Mouse (Mus musculus) kidney, postnatal 25 days (tissue): ENCODE data around the gene Haspin.
A peak's percentile ranks its signal among the peaks of the same experiment; 100 is the strongest.

Experiments
- DNase-seq, 2 experiments: peaks; one replicate each; pipeline ENCODE4 v3.0.0; 2021; ENCODE audit warnings: mixed read lengths in 2 of 2

Gene Haspin

DNA sequence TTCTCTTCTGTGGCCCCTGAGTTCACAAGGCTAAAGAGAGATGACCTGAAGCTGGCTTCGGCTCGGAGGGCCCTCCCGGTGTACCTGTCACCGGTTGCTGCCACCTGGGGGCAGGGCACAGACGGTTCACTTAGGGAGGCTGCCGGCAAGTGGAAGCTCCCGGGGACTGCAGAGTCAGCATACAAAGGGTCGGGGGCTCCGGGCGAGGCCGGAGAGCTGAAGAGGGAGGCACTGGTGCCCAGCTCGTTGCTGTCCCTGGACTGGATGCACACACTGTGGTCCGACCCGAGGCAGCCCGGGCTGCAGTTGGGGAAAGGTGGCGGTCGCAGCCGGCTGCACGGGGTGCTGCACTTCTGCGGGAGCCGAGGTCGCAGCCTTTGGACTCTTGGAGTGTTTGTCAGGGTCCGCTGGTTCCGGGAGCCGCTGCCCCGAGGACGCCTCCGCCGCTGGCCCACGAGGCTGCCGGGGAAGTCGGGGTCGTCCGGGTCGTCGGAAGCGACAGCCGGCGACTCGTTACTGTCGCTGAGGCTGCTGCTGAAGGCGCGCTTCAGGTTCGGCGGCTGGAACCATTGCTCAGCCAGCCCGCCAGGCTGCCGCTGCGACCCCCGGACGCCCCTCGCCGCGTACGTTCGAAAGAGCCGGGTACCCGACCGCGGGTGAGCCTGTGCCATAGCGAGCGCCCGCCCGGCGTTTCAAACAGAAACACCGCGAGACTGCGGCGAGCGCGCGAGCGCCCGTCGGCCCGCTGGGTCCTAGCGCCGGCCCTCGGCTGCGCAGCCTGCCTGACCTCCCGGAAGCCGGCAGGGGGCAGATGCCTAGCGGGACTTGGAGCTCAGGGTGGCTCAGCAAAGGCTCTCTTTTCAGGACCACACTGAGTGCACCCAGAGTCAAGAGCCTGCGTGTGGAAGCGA is at the start of gene Haspin:
Gene Haspin (minus strand): TSS at position 704 of the 911 bp plus-strand sequence.
- DNase-seq, result peak; percentile 92 to 94

GRCm38 (mm10) chr11:73187231-73187630 is 49.1 kb upstream of the Haspin start:
- DNase-seq, result peak; percentile 41 to 79

DNA sequence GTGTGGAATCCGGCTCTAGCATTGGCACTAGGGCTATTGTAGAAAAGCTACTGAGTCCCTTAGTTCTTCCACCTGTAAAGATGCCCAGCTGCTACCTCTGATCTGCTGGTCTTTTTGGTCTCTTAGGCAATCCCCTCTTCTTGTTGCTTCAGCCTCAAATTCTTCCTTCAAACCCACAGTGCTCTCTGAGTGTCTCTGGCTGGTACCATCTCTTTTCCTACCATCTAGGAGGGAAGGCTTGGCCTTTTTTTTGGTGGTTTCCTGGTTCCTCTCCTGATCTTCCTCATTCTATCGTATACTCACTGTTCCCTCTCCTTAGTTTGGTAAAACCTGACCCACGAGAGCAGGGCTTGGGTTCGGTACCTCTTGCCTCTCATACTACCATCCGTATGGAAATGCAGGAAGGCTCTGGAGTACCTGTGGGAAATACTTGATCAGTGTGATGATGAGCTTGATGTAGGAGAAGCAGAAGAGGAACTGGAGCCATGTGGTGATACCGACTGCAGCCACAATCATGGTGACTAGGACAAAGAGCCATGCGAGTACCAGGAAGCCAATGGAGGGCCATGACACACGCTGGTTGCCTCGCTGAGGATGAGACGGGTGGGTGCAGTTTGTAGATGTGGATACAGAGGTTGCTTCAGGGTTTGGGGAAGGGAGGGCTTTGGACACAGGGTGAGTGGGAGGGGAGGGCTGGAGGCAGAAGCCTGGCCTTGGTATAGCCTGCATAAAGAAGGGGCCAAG is 48.0 kb upstream of the Haspin start:
- DNase-seq, result no peak

DNA sequence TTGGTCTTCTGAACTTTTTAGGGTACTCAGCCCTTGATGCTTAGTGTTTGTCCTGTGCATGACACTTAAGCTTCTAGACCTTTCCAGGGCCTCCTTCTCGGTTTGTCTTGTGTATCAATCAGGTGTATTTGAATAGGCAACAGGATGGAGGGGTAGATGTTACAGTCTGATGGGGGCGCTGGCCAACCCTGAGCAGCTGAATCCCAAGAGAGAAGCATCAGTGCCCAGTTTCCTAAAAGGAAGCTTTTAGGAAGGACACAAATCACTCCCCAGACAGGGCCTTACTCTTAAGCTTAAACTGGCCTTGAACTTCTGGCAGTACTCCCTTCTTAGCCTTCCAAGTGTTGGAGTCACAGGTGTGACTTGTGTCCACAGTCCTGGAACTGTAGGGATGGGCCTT is 39.8 kb upstream of the Haspin start:
- DNase-seq, result peak in 1 of 2 experiments; percentile 19

GRCm38 (mm10) chr11:73177509-73177875 is 39.4 kb upstream of the Haspin start:
- DNase-seq, result peak; percentile 81 to 93

DNA sequence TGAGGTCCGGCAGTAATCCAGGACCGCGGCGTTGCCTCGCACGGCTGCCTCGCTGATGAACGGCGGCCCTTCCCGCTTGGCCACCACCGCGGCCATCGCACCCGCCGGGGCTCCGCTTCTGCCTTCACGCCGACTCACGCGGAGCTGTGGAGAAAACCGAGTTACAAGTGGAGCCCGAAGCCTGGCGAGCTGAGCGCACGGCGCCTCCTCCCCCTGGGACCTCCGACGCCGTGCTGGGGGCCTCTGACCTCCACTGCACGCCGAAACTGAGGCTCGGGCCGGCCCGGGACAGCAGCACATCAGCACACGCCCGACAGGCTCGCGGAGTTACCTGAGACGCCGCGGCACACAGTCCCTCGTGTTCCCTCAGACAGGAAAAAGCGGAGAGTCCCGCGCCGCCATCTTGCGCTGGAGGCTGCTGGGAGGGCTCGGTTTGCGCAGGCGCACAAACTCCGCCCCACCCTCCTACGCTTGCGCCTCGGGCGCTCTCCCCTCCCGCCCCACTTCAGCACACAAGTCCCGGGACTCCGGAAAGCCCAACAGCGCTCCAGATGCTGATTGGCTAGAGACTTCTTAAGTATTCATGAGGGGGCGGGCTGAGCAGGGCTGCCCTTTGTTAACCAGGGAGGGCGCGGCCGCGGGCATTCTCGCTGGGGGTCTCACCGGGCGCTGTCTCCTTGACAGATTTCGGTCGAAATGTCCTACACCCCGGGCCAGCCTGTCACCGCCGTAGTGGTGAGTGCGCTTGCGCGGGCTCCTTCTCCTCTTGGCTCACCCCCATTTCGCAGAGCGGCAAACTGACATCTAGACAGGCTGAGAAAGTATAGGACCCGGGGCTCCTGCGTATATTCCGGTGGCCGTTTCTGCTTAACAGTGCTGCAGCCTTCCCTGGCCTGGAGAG is 38.8 kb upstream of the Haspin start, which contains the start of the genes Emc6 and Tax1bp3:
Gene Emc6 (minus strand): TSS at position 430 of the 901 bp plus-strand sequence.
Gene Tax1bp3 (plus strand): TSS at position 476 of the 901 bp plus-strand sequence.
- DNase-seq, result peak; percentile 96 to 98

- DNase-seq, result no peak
Measured at GRCm38 (mm10) chr11:73176186-73176585, 38.1 kb upstream of the Haspin start.

- peak; percentile 87 to 96 for DNase-seq
Measured at GRCm38 (mm10) chr11:73175612-73176011, 37.5 kb upstream of the Haspin start.

- peak; percentile 94 to 95 for DNase-seq
Measured at GRCm38 (mm10) chr11:73172186-73172585, 34.1 kb upstream of the Haspin start.

DNA sequence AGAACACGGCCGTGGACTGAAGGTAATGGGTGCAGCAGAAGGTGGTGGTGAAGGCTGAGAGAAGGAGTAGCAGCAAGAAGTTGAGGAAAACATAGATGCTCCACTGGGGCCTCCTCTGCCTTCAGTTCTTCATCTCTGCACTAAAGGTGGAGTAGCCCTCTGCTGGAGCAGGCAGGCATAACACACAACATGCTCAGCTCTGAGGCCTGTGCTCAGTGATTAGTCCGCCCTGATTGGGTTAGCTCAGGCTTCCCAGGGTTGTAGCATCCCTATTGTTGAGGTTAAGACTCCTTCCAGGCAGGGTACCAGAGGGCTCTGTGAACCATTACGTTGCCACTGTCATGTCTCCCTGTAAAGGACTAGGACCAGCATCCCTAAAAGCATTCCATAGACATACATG is 31.1 kb upstream of the Haspin start:
- DNase-seq, result peak; percentile 76 to 87

DNA sequence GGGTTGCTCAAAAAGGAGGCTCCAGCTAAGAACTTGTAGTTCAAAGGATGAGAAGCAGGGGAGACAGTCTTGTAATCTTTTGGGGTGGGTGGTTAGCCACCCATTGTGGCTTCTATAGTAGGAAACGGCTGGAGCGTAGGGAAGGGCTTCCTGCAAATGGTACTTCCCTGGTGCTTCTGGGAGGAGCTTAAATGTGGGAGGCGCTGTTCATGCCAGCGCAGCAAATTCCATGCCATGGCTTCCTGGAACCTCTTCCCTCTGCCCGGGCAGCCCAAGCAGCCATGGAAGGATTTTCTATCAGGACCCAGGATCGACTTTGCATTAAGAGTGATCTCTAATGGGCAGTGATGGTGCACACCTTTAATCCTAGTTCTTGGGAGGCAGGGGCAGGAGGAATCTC is 30.5 kb upstream of the Haspin start:
- DNase-seq, result peak; percentile 25 to 65

GRCm38 (mm10) chr11:73168071-73168470 is 30.0 kb upstream of the Haspin start:
- DNase-seq, result peak; percentile 47 to 82

DNA sequence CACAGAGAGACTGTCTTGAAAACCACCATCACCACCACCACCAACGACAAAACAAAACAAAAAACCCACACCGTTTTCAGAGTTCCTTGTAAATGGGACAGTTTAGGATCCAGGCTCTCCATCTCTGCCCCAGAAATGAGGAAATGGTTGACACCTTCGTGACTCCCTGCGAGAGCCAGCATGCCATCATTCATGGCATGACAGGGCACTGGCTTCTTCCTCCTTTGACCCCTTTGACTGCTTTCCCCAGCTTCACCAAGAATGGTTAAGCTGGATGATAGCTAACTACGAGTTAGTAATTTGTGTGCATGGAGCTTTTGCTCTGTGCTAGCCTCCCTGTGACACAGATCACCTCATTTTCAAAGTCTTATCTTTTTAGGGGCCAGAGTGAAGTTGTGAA is 24.2 kb upstream of the Haspin start:
- DNase-seq, result no peak

DNA sequence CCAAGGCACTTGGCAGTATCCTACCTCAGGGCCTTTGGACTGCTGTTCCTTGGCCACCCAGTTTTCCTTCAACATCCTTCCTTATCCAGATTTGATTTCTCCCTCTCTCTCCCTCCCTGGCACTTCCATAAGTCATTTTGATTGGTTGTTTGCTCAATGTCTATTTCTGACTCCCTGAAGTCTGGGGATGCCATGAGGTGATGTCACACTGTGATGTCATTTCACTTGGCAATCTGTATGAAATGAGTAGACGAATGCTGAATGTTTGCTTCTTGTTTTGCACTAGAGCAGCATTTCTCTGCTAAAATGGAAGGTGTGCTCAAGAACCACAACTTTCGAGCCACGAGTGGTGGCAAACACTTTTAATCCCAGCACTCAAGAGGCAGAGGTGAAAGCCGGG is 23.5 kb upstream of the Haspin start:
- DNase-seq, result no peak

DNA sequence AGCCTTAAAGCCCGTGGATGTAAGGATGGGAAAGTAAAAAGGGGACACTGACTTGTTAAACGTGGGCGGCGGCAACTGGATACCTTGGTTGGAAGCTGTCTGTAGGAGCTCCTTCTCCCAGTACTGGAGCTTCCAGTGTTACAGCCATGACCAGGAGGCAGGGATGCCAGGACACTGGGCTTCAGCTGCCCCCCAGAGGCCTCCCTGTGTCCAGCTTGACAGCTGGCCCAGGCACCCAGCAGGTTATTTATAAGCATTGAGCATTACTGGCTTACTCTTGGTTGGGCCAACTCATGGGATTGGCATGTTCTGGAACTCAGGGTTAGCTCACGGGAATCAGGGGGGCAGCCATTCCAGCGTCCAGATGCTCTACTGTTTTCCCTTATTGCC is 22.7 kb upstream of the Haspin start:
- peak; percentile 50 to 80 for DNase-seq

DNA sequence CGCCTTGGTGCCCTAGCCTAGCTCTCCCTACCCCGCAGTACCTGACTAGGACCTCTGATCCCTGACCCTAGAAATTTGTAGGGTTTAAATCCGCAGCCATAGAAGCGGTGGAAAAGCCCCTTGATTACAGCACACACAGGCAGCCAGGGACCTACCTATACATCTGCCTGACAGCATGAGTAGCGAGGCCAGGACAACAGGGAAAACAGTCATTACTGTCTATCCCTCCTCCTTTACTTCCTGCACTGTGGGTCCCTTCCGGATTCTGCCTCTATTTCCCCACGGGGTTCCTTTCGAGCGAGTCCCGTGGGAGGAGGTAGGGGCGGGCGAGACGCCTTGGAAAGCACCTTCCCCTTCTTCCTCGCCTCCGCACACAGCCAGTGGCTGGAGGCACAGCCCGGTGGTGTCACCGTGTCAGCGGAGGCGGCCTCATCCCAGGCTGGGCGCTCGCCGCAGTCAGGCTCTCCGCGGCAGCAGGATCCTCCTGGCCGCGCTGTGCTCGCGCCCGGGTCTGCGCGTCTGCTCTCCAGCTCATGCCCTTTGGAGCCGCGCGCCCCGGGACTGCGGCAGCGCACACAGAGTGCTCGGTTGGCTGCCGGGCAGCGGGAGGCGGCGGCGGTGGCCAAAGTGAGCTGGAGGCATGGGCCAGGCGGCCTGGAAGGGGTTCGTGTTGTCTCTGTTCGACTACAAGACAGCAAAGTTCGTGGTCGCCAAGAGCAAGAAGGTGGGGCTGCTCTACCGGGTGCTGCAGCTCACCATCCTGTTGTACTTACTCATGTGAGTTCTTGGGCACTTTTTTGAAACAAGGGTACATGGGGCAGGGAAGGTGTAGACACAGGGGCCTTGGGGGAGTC is 22.1 kb upstream of the Haspin start, which contains the start of gene P2rx5:
Gene P2rx5 (plus strand): TSS at position 465 of the 854 bp plus-strand sequence.
- DNase-seq, result peak; percentile 75 to 88

DNA sequence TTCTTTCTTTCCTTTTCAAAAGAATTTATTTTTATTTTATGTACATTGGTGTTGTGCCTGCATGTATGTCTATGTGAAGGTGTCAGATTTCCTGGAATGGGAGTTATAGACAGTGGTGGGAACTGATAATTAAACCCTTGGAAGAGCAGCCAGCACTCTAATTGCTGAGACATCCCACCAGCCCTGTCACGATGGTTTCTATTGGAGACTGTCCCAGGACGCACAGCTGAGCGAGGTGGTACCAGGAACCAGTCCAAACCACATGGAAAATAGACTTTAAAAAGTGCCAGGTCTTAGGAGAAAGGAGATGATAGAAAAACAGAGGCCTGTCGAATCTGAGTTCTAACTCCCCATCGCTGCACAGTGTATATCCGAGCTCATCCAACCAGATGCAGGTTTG is 17.0 kb upstream of the Haspin start:
- no peak for DNase-seq

GRCm38 (mm10) chr11:73148209-73148608 is 10.1 kb upstream of the Haspin start:
- no peak for DNase-seq

- no peak for DNase-seq
Measured at GRCm38 (mm10) chr11:73146975-73147365, 8.9 kb upstream of the Haspin start.

DNA sequence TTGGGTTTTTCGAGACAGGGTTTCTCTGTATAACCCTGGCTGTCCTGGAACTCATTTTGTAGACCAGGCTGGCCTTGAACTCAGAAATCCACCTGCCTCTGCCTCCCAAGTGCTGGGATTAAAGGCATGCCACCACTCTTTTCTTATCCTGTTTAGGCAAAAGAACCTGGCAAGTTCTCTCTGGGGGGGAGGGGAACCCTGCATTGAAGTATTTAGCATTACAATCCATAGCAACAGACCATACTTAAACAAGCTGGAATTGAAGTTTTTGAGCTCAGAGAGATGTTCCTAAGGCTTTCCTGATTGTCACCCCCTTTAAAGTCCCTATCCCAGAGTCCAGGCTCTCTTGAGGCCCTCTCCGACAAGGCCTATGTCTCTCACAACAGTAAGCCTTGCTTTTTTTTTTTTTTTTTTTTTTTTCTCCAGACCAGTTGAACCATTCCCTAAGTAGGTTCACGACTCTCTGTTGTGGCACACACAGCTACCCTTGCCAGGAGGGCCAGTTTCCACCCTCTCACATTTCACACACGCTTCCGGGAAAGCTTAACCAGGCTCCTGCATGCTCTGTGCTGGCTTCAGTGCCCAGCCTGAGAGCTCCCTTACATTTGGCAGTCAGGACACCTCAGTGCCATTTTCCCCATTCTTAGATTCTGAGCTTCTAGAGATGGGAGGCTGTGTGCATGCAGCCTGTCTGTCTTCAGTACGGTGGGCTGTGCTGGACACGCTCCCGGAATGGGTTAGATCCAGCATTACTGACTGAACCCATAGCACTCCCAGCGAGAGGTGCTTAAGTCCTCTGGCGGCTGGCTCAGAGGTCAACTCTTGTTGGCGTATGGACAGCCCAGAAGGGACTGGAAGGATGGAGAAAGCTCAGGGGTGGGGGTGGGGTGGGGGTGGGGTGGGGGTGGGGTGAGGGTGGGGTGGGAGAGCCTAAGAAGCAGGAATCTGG is 8.2 kb upstream of the Haspin start:
- DNase-seq, result peak; percentile 27 to 64
